Mouse (Mus musculus): ENCODE data around the gene Slc7a3.
A peak's percentile ranks its signal among the peaks of the same experiment; 100 is the strongest.
"Not testable (repeated sequence)": the region's sequence is repeated elsewhere in the genome, so short reads cannot be mapped to it uniquely, and the experiment has no call there.

Slc7a3 gene

DNA sequence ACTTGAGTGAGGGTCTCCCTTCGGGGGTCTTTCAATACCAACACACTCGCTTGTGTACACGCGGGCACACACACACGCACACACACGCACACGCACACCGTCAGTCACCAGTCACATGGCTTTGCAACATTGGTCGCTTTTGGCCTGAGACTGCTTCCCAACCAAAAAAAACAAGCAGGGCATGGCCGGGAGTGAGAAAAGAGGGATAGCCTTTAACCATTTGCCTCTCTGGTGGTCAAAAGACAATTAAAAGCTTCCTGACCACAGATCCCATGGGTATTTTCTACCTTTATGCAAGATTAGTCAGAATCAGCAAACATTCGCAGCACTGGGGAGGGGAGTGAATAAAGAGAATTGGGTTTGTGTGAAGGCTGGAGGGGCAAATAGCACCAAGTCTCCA lies at the start of gene Slc7a3:
Slc7a3 (minus strand) TSS at position 101 of the 400 bp plus-strand sequence.
- DNase-seq, result peak in 1 of 2 experiments; percentile 11

DNA sequence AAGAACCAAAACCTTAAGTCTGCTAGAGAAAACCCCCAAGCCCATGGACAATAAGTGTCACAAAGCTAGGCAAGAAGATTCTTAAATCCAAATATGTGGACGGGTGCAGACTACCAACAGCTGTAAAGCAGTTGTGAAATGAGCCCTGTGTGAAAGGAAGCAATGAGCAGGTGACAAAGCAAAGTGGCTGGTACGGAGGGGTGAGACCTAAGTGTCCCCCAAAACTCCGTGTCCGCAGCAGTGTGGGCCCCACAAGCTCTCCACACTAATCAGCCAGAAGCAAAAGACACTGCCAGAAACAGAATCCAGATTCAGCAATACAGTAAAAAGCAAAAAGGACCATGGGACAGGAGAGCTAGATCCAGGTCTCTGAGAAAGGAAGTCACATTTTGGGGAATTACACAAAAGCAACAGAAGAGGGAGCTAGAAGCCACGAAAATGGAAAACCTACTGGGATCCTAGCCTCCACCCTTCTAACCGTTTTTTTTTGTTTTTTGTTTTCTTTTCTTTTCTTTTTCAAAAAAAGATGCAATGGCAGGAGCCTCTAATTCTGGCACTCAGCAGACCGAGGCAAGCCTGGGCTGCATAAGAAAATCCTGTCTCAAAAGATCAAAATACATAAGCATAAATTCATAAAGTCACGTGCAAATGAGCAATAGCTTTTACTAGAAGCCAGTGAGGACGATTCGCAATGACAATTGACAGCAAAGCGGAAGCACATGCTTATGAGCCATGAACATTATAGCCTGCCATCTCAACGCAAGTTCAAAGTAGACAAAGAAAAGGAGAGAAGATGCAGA lies 46.4 kb upstream of the Slc7a3 start:
- peak; percentile 17 to 31 for DNase-seq

DNA sequence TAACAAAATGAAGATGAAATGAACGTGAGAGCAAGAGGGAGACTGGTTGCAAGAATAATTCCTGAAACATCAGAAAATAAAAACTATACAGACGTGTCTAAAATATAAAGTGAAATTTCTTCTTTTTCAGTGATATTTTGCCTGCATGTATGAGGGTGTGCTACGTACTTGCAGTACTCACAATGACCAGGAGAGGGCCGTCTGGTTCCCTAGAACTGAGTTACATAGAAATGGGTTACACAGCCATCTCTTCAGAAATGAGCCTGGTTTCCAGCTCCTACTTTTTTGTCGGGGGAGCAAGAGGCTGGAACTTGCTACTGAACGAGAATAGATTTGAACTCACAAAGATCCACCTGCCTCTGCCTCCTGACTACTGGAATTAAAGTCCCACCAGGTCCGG lies 45.2 kb upstream of the Slc7a3 start:
- peak; percentile 69 to 82 for DNase-seq

DNA sequence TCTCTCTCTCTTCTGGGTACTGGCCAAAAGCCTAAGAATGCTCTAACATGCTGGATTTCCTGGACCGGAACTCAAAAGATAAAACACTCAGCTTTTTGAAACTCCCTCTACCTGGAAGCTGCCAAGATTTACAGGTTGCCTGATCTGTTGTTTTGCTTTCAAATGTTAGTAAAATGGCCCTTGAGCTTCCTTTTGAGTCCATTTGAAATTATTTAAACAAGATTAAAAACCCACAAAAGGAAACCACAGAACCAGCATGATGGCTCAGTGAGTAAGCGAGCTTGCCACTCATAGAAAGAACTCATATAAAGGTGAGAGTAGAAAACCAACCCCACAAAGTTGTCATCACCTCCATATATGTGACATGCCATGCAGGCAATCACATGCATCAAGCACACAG lies 42.7 kb upstream of the Slc7a3 start:
- no peak for DNase-seq

DNA sequence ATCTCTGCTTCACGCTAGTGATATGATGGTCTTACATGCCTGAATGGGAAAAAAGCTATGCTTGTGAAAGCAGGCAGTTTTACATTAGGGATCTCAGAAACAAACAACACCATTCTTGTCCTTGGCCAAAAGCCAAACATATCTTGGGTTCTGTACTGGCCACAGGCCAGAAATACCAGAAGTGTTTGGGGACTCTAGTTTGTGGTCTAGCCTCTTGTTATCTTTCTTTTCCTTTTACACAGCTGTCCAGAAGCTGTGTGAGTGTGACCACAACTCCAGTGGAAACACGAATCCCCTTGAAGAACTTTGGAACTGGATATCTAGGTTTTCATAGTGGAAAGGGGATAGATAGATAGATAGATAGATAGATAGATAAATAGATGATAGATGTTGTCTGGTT lies 41.2 kb upstream of the Slc7a3 start:
- DNase-seq, result no peak

DNA sequence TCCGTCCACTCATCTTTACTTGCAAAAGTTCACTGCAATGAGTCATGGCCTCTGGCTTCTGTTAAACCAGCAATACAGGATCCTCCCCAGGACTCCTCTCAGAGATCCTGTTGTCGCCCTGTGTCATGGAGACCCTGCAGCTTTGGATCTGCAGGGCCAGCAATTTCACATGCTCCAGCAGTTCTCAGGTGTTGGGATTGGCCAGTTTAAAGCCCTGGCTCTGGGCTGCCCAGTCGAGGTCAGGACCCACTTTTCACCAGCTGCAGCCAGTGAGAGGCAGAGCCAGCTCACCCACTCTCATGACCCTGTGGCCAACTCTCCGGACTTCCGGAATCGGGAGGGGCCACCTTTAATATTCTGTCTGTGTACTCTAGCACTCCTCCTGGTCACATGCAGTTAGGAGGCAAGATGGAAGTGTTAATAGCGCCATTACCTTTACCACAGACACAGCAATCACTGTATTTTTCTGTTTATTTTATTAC lies 40.7 kb upstream of the Slc7a3 start:
- no peak for DNase-seq

DNA sequence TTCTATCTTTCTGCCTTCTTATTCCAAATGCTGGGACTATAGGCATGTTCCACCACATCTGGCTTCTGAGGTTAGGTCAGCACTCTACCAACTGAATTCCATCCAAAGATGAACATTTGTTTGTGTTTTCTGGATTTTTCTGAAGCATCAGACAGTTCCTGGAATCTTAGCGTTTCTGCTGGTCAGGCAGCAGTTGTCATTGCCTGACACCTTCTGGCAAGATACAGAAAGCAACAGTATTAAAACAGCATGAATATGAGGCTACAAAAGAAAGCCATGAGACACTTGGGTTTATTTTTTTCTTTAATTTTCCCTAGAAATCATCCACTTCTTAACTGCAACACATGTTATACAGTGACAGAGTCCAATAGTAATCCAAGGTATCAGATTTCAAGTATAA lies 34.7 kb upstream of the Slc7a3 start:
- DNase-seq, result no peak

DNA sequence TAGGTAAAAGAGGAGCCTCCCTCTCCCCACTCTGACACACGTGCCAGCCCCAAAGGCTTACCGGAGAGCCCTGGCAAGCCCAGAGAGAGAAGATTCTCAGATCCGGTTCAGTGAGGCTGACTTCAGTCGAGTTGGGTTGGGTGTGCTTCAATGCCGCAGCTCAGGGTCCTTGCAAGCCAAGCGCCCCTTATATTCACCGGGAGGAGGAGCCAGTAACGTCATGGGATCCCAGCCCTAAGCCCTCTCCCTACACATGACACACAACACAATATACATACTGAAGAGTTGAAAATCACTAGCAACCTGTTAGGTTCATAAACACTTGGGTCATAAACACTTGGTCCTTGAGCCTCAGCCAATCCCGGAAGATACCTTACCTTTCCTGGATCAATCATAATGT lies 609 bp downstream of the Slc7a3 start:
- DNase-seq, result not testable (repeated sequence)

DNA sequence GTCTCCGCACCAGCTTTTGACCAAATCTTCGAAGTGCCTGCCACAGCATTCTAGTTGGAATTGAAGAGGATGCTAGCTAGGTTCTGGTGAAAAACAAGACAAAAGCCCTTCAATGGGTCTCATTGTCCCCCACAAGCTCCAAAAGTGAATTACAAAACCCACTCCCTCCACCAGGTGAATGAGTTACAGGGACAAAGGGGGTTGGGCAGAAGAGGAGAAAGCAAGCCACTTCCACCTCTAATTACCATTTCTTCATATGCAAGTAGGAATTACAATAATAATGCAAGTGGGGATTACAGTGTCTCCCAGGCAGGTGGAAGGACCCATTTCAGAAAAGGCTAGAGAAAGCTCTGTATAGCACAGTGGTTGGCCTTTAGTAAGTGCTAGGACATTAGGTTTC lies 1.6 kb downstream of the Slc7a3 start:
- no peak for DNase-seq

DNA sequence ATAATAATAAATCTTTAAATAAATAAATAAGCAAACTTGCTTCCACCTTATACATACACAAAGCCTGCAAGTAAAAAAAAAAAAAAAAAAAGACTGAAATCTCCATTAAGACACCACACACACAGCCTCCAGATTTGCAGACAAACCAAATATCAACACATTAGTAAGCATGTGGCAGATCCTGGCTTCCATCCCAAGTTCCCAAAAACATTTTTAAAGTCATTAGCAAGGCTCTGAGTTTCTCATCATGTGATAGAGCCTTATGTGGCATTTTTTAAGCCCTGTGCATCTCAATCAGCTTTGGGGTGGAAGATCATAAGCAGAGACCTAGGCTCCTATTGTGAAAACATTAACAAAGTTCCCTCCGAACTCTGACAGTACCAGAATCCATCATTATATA lies 20.6 kb downstream of the Slc7a3 start:
- no peak for DNase-seq

DNA sequence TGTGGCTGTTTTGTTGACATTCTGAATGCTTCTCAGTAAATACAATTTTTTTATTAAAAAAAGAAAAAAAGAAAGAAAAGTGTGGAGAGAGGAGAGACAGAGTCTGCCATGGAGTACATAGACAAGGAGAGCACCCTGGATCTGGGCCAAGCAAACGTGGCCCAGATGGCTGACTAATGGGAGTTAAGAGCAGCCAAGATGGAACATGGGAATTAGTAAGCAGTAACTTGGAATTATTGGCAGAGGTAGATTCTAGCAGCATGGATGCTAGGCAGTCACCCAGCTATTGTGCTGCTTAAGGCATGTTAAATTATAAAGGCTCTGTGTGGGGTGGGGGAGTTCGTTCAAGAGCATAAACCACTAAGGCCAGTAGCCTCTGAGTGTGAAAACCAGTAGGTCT lies 22.3 kb downstream of the Slc7a3 start:
- peak; percentile 7 to 49 for DNase-seq

DNA sequence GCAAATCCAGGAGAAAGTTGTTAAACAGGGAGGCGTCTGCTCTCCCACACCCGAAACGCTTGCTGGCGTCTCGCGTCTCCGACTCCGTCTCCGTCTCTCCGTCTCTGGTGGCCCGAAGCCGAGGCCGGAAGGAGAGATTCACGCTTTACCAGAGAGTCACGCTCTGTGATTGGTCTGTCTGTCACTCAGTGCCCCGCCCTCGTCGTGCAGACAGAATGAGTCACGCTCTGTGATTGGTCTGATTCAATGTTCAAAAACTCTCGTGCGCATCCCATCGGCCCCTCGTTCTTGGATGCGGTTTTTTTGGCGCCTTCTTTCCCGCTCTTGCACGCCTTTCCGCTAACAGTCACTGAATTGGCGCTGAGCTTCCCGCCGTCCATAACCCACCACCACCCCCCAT lies 26.3 kb downstream of the Slc7a3 start, which contains the start of gene Tex11:
Tex11 (minus strand) TSS at position 127 of the 400 bp plus-strand sequence.
- no peak for DNase-seq
